Comparison of ENCODE assay signal across 8 mouse cellular contexts in the genomic region with DNA sequence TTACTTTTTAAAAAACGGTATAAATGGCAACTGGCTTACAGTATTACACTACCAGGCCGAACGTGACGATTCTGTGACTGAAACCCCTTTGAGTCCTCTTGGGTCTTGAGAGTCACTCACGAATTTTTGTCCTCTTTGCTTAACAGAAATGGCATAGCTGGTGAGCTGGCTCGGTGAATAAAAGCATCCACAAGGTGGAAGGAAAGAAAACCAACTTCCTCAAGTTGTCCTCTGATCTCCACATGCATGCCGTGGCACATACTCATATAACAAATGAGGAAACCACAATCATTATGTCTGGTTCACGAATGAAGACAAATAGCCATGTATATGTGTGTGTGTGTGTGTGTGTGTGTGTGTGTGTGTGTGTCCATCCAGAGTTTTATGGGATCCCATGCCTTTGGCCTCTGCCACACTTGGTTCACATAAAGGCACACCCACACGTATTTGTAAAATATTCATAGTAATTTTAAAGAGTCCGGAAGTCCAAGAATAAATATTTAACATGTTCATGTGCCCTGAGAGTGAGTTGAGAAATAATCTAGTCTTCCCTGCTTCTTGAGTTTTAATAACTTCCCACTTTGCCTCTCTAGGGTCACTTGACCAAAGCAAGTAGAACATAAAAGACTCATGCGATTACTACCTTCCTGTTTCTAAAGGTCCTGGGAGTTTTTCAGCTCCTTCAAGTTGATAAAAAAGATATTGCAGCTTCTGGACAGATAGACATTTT. TPM values are rescaled to one million over a fixed set of nuclear protein-coding genes. Genes with fewer than 3 reads are reported as not detected.
DNase-seq lines count a peak whose midpoint lies in the region; ATAC-seq and TF ChIP-seq lines count a peak whose summit lies in the region.

No protein-coding gene starts in this region.

- peak overlapping the region; percentile 56; the same call in 1 of the 2 replicates for H3K27ac ChIP-seq in gastrocnemius, adult 2 months
- peak overlapping the region; percentile 23; the same call in 1 of the 2 replicates for H3K27ac ChIP-seq in hindbrain, embryonic 13.5 days

- H3K4me2 ChIP-seq in hindbrain, embryonic 13.5 days: peak overlapping the region; percentile 86

- H3K9ac ChIP-seq in hindbrain, embryonic 13.5 days: peak overlapping the region; percentile 62

- peaks cover 14% of the 10 kb centered on the region for H3K4me1 ChIP-seq in hindbrain, embryonic 13.5 days (replicated peaks)
- peaks cover 17% of the 10 kb centered on the region for H3K4me1 ChIP-seq in megakaryocyte, embryonic 14.5 days

- WGBS in hindbrain, embryonic 13.5 days: 42% methylated on average over 11 of the region's 11 CpGs

- peak overlapping the region; percentile 75 for H3K4me3 ChIP-seq in gastrocnemius, adult 2 months
- peak overlapping the region; percentile 59 for H3K4me3 ChIP-seq in hindbrain, embryonic 13.5 days
- H3K4me3 ChIP-seq in megakaryocyte, embryonic 14.5 days (replicated peaks): peak overlapping the region; percentile 96

- no peak for TF ChIP-seq POLR2A in brain, embryonic 14.5 days (IDR thresholded peaks at IDR 0.05; ENCODE audit: borderline replicate concordance, extremely low read depth, insufficient read depth, insufficient read length, poor library complexity, severe bottlenecking)

- H3K9me3 ChIP-seq in hindbrain, embryonic 13.5 days: no peaks in the 10 kb centered on the region
- no peaks in the 10 kb centered on the region for H3K9me3 ChIP-seq in megakaryocyte, embryonic 14.5 days

- H3K27me3 ChIP-seq in hindbrain, embryonic 13.5 days: peaks cover 11% of the 10 kb centered on the region
- peaks cover 21% of the 10 kb centered on the region for H3K27me3 ChIP-seq in megakaryocyte, embryonic 14.5 days (replicated peaks)

- no peak for DNase-seq in gastrocnemius, adult 2 months
- DNase-seq in gastrocnemius, postnatal 4 days (ENCODE audit: low spot score in 2 of 2): no peak
- DNase-seq in brain, embryonic 14.5 days (ENCODE audit: low read depth): peak; percentile 0
- DNase-seq in spleen, postnatal 14 days (ENCODE audit: low spot score in 2 of 2): no peak
- DNase-seq in adrenal gland, adult 8-10 months: no peak
- DNase-seq in adrenal gland, adult 2 months: no peak

- TF ChIP-seq CTCF in gastrocnemius, adult 2 months (IDR thresholded peaks at IDR 0.05): no peak
- TF ChIP-seq CTCF in brain, embryonic 14.5 days (IDR thresholded peaks at IDR 0.05; ENCODE audit: borderline replicate concordance, extremely low read depth, insufficient read depth, insufficient read length): no peak

- intact Hi-C loops in gastrocnemius, adult 2 months (cut with DNase I): no loop called here

- no peaks in the 10 kb centered on the region for H3K36me3 ChIP-seq in hindbrain, embryonic 13.5 days
- peaks cover 9% of the 10 kb centered on the region for H3K36me3 ChIP-seq in megakaryocyte, embryonic 14.5 days (replicated peaks; ENCODE audit: low read length)

- peak; percentile 63 for ATAC-seq in hindbrain, embryonic 13.5 days (ENCODE audit: low FRiP score)

RNA-seq across cellular contexts. Expression of a gene that starts 0.6 kb away (rescaled TPM):
- total RNA-seq in gastrocnemius, adult 2 months (2021): not detected
- 10 to 100 TPM; 10.1 to 10.6 TPM for total RNA-seq in gastrocnemius, postnatal 4 days (2021)
- 10.6 and 16.2 TPM in 2 replicates for polyA plus RNA-seq in brain, embryonic 14.5 days (2012; rRNA removed)
- 13.2 and 14.4 TPM in 2 replicates for polyA plus RNA-seq in hindbrain, embryonic 13.5 days (2015; fragmentation: Nextera tagmentation; extraction: Ambion mirVana)
- 0.63 TPM in 1 of 2 replicates, not detected in the other for polyA plus RNA-seq in megakaryocyte, embryonic 14.5 days (2012; ENCODE audit: insufficient read depth, low replicate concordance)
- total RNA-seq in adrenal gland, adult 8-10 months (2022): 1 to 10 TPM in 2 of 4 experiments, under 1 TPM in 2; 0.52 to 1.1 (median 0.89) TPM
- total RNA-seq in adrenal gland, adult 2 months (2021): 1 to 10 TPM in 1 of 2 experiments, under 1 TPM in 1; 0.24 to 1.2 TPM
- 0.02 and 0.35 TPM in 2 replicates for polyA plus RNA-seq in adrenal gland, adult 2 months (2012; rRNA removed)

RNA-seq across cellular contexts. Expression of a gene that starts 6.4 kb away (rescaled TPM):
- total RNA-seq in gastrocnemius, adult 2 months (2021): under 1 TPM in 1 of 2 experiments, not detected in 1; 0.20 TPM
- under 1 TPM; 0.21 to 0.47 TPM for total RNA-seq in gastrocnemius, postnatal 4 days (2021)
- 0.04 and 0.05 TPM in 2 replicates for polyA plus RNA-seq in brain, embryonic 14.5 days (2012; rRNA removed)
- polyA plus RNA-seq in hindbrain, embryonic 13.5 days (2015; fragmentation: Nextera tagmentation; extraction: Ambion mirVana): 0.21 TPM in 1 of 2 replicates, not detected in the other
- polyA plus RNA-seq in megakaryocyte, embryonic 14.5 days (2012; ENCODE audit: insufficient read depth, low replicate concordance): not detected in 2 replicates
- 1 to 10 TPM in 2 of 4 experiments, under 1 TPM in 2; 0.38 to 1.9 (median 0.97) TPM for total RNA-seq in adrenal gland, adult 8-10 months (2022)
- 1 to 10 TPM in 1 of 2 experiments, under 1 TPM in 1; 0.35 to 1.4 TPM for total RNA-seq in adrenal gland, adult 2 months (2021)
- 0.60 and 0.94 TPM in 2 replicates for polyA plus RNA-seq in adrenal gland, adult 2 months (2012; rRNA removed)

RNA-seq across cellular contexts. Expression of a gene that starts 40.0 kb away (rescaled TPM):
- total RNA-seq in gastrocnemius, adult 2 months (2021): 100 to 1,000 TPM; 120 TPM
- 10 to 100 TPM; 43.9 to 48.3 TPM for total RNA-seq in gastrocnemius, postnatal 4 days (2021)
- 36.1 and 51.9 TPM in 2 replicates for polyA plus RNA-seq in brain, embryonic 14.5 days (2012; rRNA removed)
- polyA plus RNA-seq in hindbrain, embryonic 13.5 days (2015; fragmentation: Nextera tagmentation; extraction: Ambion mirVana): 32.7 and 34.8 TPM in 2 replicates
- 97.8 and 136 TPM in 2 replicates for polyA plus RNA-seq in megakaryocyte, embryonic 14.5 days (2012; ENCODE audit: insufficient read depth, low replicate concordance)
- total RNA-seq in adrenal gland, adult 8-10 months (2022): 100 to 1,000 TPM in 1 of 4 experiments, 10 to 100 TPM in 3; 59.5 to 127 (median 77.8) TPM
- 100 to 1,000 TPM in 1 of 2 experiments, 10 to 100 TPM in 1; 84.2 to 104 TPM for total RNA-seq in adrenal gland, adult 2 months (2021)
- 78.5 and 116 TPM in 2 replicates for polyA plus RNA-seq in adrenal gland, adult 2 months (2012; rRNA removed)

RNA-seq across cellular contexts. Expression of a gene that starts 43.6 kb away (rescaled TPM):
- 10 to 100 TPM; 21.5 to 23.2 TPM for total RNA-seq in gastrocnemius, adult 2 months (2021)
- total RNA-seq in gastrocnemius, postnatal 4 days (2021): 10 to 100 TPM; 13.4 to 13.8 TPM
- 19.0 and 19.8 TPM in 2 replicates for polyA plus RNA-seq in brain, embryonic 14.5 days (2012; rRNA removed)
- polyA plus RNA-seq in hindbrain, embryonic 13.5 days (2015; fragmentation: Nextera tagmentation; extraction: Ambion mirVana): 18.8 and 19.9 TPM in 2 replicates
- 0.95 TPM in 1 of 2 replicates, not detected in the other for polyA plus RNA-seq in megakaryocyte, embryonic 14.5 days (2012; ENCODE audit: insufficient read depth, low replicate concordance)
- 10 to 100 TPM; 16.8 to 35.0 (median 24.4) TPM for total RNA-seq in adrenal gland, adult 8-10 months (2022)
- total RNA-seq in adrenal gland, adult 2 months (2021): 10 to 100 TPM; 21.1 to 25.7 TPM
- polyA plus RNA-seq in adrenal gland, adult 2 months (2012; rRNA removed): 4.9 and 5.6 TPM in 2 replicates

Comparison
In these comparisons a context has a peak if more than half of its experiments do, and no peak if none do; other contexts are left out.
1. RNA of a gene that starts 0.6 kb away (total RNA-seq): 10.1 to 10.6 TPM in gastrocnemius, postnatal 4 days; 0.24 to 1.2 TPM in adrenal gland, adult 2 months, 0.52 to 1.1 TPM in adrenal gland, adult 8-10 months and not detected in gastrocnemius, adult 2 months; every median in the first group is over 4 times any median in the second.
2. Peak in every context shown above with its lines, with median percentiles within 50 percentile points of each other: H3K4me3 ChIP-seq.